Mouse (Mus musculus) E14TG2a.4 (cell line): ENCODE measurements around the gene Tmem266.

Source experiments
- H3K27me3 ChIP-seq: 2 replicates; pipeline ENCODE4 v1.6.1; 2014; ENCODE audit warnings: low read length, control low read depth; ENCODE audit not compliant: insufficient read depth
- H3K36me3 ChIP-seq: 2 replicates; pipeline ENCODE4 v1.6.1; 2014; ENCODE audit warnings: low read length, control low read depth; ENCODE audit not compliant: insufficient read depth
- H3K4me1 ChIP-seq: replicated peaks from 2 replicates; pipeline ENCODE4 v1.6.1; 2014; ENCODE audit warnings: low read depth, low read length, control low read depth
- H3K4me3 ChIP-seq: replicated peaks from 2 replicates; pipeline ENCODE4 v1.5.1; 2014; ENCODE audit warnings: mild to moderate bottlenecking, low read length
- H3K9me3 ChIP-seq: 2 replicates; pipeline ENCODE4 v1.6.1; 2014; ENCODE audit warnings: low read length, control low read depth
- CTCF ChIP-seq: conservative IDR thresholded peaks from 2 replicates; pipeline ENCODE4 v1.5.1; 2014; ENCODE audit warnings: low read length
- NANOG ChIP-seq: IDR thresholded peaks from 2 replicates; pipeline ENCODE4 v1.6.1; 2014; ENCODE audit warnings: borderline replicate concordance, low read length, mixed read lengths
- POU5F1 ChIP-seq: IDR thresholded peaks from 2 replicates; pipeline ENCODE4 v1.6.1; 2014; ENCODE audit warnings: low read length, borderline replicate concordance

Tmem266 gene

GRCm38 (mm10) chr9:55325564-55326514, 874 bp upstream of the Tmem266 start:
- Histone ChIP-seq H3K36me3 (no peaks in the 10 kb centered on the region), H3K4me3 (peak overlapping the region; percentile 89), H3K27me3 (peaks cover 59% of the 10 kb centered on the region), H3K9me3 (no peaks in the 10 kb centered on the region), H3K4me1 (peaks cover 18% of the 10 kb centered on the region)
- TF ChIP-seq POU5F1 (no peak), NANOG (no peak), CTCF (no peak)

- no peak for TF ChIP-seq NANOG
- no peak for TF ChIP-seq CTCF
- Histone ChIP-seq H3K4me1 (peaks cover 22% of the 10 kb centered on the region), H3K9me3 (no peaks in the 10 kb centered on the region), H3K36me3 (no peaks in the 10 kb centered on the region), H3K27me3 (peaks cover 73% of the 10 kb centered on the region), H3K4me3 (peak overlapping the region; percentile 89)
Observed at GRCm38 (mm10) chr9:55327234-55327615, 512 bp downstream of the Tmem266 start.

GRCm38 (mm10) chr9:55328151-55328918, 1.6 kb downstream of the Tmem266 start:
- Histone ChIP-seq H3K9me3 (no peaks in the 10 kb centered on the region), H3K27me3 (peaks cover 75% of the 10 kb centered on the region), H3K4me3 (no peak overlapping the region), H3K4me1 (peaks cover 30% of the 10 kb centered on the region), H3K36me3 (no peaks in the 10 kb centered on the region)
- no peak for TF ChIP-seq CTCF
- TF ChIP-seq POU5F1 = no peak

GRCm38 (mm10) chr9:55329401-55329800, 2.7 kb downstream of the Tmem266 start:
- no peak for TF ChIP-seq POU5F1
- TF ChIP-seq NANOG = no peak
- TF ChIP-seq CTCF = no peak
- Histone ChIP-seq H3K4me1 (peaks cover 30% of the 10 kb centered on the region), H3K36me3 (no peaks in the 10 kb centered on the region), H3K9me3 (no peaks in the 10 kb centered on the region), H3K4me3 (no peak overlapping the region), H3K27me3 (peaks cover 67% of the 10 kb centered on the region)

- Histone ChIP-seq H3K4me3 (no peak overlapping the region), H3K4me1 (peaks cover 18% of the 10 kb centered on the region), H3K27me3 (peaks cover 43% of the 10 kb centered on the region), H3K9me3 (no peaks in the 10 kb centered on the region), H3K36me3 (no peaks in the 10 kb centered on the region)
- TF ChIP-seq POU5F1 = no peak
- TF ChIP-seq CTCF = no peak
- TF ChIP-seq NANOG = no peak
Observed at GRCm38 (mm10) chr9:55332476-55332875, 5.8 kb downstream of the Tmem266 start.

GRCm38 (mm10) chr9:55332949-55333348, 6.2 kb downstream of the Tmem266 start:
- H3K9me3 ChIP-seq = no peaks in the 10 kb centered on the region
- H3K27me3 ChIP-seq = peaks cover 39% of the 10 kb centered on the region
- H3K4me3 ChIP-seq = no peak overlapping the region
- H3K36me3 ChIP-seq = no peaks in the 10 kb centered on the region
- TF ChIP-seq NANOG (no peak), CTCF (no peak)
- peaks cover 16% of the 10 kb centered on the region for H3K4me1 ChIP-seq

GRCm38 (mm10) chr9:55344165-55344564, 17.5 kb downstream of the Tmem266 start:
- Histone ChIP-seq H3K27me3 (peaks cover 5% of the 10 kb centered on the region; the same call in 1 of the 2 replicates), H3K4me1 (no peaks in the 10 kb centered on the region), H3K9me3 (no peaks in the 10 kb centered on the region), H3K4me3 (no peak overlapping the region), H3K36me3 (no peaks in the 10 kb centered on the region)
- no peak for TF ChIP-seq POU5F1

- no peak overlapping the region for H3K4me3 ChIP-seq
- no peaks in the 10 kb centered on the region for H3K27me3 ChIP-seq
- TF ChIP-seq CTCF (no peak), NANOG (no peak), POU5F1 (no peak)
- no peaks in the 10 kb centered on the region for H3K36me3 ChIP-seq
- no peaks in the 10 kb centered on the region for H3K9me3 ChIP-seq
- H3K4me1 ChIP-seq = no peaks in the 10 kb centered on the region
Observed at GRCm38 (mm10) chr9:55345332-55345731, 18.6 kb downstream of the Tmem266 start.

GRCm38 (mm10) chr9:55348664-55349063, 22.0 kb downstream of the Tmem266 start:
- Histone ChIP-seq H3K4me3 (no peak overlapping the region), H3K27me3 (no peaks in the 10 kb centered on the region), H3K9me3 (no peaks in the 10 kb centered on the region), H3K4me1 (no peaks in the 10 kb centered on the region), H3K36me3 (no peaks in the 10 kb centered on the region)
- TF ChIP-seq NANOG = no peak
- no peak for TF ChIP-seq POU5F1
